Mouse (Mus musculus) embryonic stem cell, embryonic (primary cell): Measurements from ENCODE around the gene Naa35.

Experiments used
- CTCF ChIA-PET, 4 experiments: fragments of 300-600 bp in 2 of 4; fragments of 350-600 bp in 2 of 4; sonication (Branson Sonifier 250); formaldehyde crosslinking; loops; one replicate each; lab custom pipeline; 2022; ENCODE audit warnings: inconsistent platforms in 2 of 4; lab: Charles Lee
- POLR2A ChIA-PET, 4 experiments: fragments of 300-600 bp in 2 of 4; fragments of 350-600 bp in 2 of 4; sonication (Branson Sonifier 250); formaldehyde crosslinking; loops; one replicate each; lab custom pipeline; 2022; ENCODE audit warnings: antibody characterized with exemption in 4 of 4, inconsistent platforms in 1 of 4; lab: Charles Lee

Naa35 gene

DNA sequence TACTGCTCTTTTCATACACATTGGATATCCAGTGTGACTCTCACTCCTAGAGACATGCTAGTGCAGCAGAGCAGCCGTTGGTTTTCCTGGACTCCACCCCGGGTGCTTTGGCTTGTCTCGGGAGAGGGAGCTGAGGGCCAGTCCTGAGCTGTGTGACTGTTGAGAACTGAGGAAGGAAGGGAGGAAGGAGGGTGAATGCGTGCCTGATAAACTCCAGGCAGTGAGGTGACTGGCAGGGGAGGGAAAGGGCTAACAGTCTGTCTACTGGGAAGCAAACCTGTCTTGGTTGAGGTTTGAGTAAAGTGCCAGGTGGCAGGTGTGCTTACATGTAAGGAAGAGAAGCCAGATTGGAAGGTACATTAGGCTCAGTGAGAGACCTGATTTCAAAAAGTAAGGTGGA, 28.8 kb downstream of the Naa35 start:
- ChIA-PET CTCF (no interaction called here), POLR2A (interaction anchor here in 2 of 4 experiments (1.0 to 4.1 kb wide), 3 partner anchors 12 to 42 kb away, joined by 3 to 16 read pairs (median 6); no protein-coding TSS in a partner anchor)

DNA sequence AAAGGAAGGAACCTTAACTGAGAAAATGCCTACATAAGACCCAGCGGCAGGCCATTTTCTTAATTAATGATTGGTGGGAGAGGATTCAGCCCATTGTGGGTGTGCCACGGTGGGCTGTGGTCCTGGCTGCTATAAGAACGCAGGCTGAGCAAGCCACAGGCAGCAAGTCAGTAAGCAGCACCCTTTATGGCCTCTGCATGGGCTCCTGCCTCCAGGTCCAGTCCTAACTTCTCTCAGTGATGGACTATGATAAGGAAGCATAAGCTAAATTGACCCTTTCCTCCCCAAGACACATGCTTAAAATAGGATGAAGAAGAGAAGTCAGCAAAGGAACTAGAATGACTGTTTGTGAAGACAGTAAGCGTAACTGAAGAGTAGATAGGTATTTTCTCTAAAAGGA, 30.1 kb downstream of the Naa35 start:
- CTCF ChIA-PET, result interaction anchor here in 1 of 4 experiments (0.5 kb wide), 1 partner anchor 20 kb away, joined by 4 read pairs; no protein-coding TSS in a partner anchor

DNA sequence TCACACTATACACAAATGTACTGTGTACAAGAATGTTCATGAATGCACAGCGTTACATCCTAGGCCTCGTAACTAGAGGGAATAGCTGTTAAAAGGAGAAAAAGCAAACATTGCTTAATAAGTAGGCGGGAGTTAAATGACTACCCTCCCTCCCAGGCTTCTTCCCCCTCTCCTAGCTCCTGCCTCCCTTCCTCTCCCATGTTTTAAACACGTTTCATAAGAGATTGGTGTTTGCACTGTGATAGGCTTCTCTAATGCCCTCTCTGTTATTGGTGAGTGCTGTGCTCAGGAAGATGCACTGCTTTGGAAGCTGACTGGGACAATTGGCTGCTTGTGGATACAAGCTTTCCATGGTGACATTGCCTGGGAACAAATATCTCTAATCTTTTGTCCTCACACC, 30.5 kb downstream of the Naa35 start:
- POLR2A ChIA-PET, result interaction anchor here in 2 of 4 experiments (0.7 to 2.4 kb wide), 4 partner anchors 19 to 154 kb away, joined by 3 to 6 read pairs (median 4); partner anchors contain the start of gene Isca1 (in 1 of the 2)
- CTCF ChIA-PET, result no interaction called here

More for the DNA sequence above, 30.1 kb downstream of the Naa35 start:
- POLR2A ChIA-PET, result interaction anchor here in 2 of 4 experiments (0.7 to 2.4 kb wide), 2 partner anchors 19 to 154 kb away, joined by 3 to 6 read pairs; partner anchors contain the start of gene Isca1 (in 1 of the 2)

DNA sequence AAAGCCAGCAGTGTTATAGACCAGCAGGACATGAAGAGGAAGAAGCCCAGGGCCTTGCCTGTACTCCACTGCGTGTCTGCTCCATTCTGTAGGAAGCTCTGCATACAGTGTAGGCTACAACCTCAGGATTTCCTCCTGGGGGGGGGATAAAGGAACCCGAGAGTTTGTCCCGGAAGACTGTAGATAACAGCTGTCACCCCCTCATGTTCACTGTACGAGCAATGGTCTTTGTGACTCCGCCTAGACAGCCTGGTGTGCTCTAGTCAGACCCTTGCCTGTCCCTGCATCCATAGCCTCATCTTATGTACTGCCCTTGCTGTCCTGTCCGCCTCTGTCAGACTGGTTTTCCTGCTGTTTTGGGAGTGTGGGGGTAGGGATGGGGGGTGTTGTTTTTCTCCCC, 33.4 kb downstream of the Naa35 start:
- CTCF ChIA-PET, result no interaction called here
- POLR2A ChIA-PET, result interaction anchor here in 1 of 4 experiments (1.7 kb wide), 1 partner anchor 14 kb away, joined by 5 read pairs; no protein-coding TSS in a partner anchor

DNA sequence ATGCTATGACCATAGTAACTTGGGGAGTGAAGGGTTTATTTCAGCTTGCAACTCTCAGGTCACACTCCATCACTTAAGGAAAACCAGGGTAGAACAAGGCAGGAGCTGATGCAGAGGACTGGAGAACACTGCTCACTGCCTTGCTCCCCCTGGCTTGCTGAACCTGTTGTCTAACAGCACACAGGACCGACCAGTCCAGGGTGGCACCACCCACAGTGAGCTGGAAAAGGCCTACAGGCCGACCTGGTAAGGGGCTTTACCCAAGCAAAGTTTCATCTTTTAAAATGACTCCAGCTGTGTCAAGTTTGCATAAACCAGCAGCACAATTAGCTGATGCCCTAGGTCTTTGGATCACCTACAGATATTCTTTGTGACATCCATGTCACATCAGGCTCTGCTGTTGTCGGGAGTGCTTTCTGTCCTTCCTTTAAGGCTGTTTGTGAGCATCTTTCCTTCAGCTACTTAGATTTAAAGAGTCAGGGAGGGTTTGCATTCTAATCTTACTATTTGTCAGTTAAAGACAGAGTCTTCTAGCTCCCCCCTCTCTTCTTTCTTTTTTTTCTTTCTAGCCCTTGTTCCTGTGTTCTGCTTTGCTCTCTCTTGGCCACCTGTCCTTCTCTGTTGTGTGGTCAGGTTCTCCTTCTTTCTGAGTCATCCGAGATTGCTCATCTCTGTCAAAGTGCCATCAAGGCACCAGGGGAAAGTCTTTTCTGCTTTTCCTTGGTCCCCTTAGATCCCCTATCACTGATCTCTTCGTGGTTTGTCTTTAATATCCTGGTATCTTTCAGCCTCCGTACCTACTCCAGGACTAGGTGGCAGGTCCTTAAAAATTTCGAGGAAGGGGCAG, 36.8 kb downstream of the Naa35 start:
- POLR2A ChIA-PET, result interaction anchor here in 3 of 4 experiments (0.6 to 2.5 kb wide), 3 partner anchors 10 to 113 kb away, joined by 3 to 8 read pairs (median 3); no protein-coding TSS in a partner anchor
- CTCF ChIA-PET, result no interaction called here

DNA sequence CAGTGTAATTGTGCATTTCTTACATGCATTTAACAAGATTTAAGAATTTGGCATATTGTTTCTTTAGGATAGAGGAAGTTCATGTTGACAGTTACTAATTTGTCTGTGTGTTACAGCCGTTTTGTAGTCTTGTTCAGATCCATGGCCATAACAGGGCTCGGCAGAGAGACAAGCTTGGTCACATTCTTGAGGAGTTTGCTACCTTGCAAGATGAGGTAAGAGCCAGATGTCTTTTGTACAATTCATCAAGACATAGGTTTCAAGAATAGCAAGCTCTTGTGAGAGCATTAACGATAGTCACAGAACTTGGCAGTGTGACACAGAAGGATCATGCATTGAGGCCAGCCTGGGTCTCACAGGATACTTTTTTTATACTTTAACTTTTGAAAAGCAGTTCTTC, 39.3 kb downstream of the Naa35 start:
- POLR2A ChIA-PET, result interaction anchor here in 1 of 4 experiments (0.6 to 0.9 kb wide), 2 partner anchors 111 to 201 kb away, joined by 3 to 5 read pairs; no protein-coding TSS in a partner anchor
- CTCF ChIA-PET, result no interaction called here

DNA sequence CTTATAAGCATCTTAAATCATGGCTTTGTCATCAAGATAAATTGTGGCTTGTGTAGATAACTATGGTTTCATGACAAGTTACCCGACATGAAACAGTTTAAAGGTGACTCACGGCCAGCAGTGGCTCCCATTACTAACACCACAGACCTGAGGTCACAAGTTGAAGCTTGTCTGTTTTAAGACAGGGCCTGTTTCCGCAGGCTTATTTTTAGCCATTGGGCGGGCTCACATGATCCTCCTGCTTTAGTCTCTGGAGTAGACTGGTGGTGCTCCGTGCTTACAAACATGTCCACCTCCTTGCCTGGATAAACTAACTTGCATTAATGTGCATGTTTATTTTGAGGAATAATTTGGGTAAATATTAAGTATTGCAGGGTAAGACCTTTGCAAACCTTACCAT, 39.8 kb downstream of the Naa35 start:
- POLR2A ChIA-PET, result interaction anchor here in 1 of 4 experiments (0.6 to 0.9 kb wide), 2 partner anchors 110 to 200 kb away, joined by 3 to 5 read pairs; no protein-coding TSS in a partner anchor
- CTCF ChIA-PET, result no interaction called here

DNA sequence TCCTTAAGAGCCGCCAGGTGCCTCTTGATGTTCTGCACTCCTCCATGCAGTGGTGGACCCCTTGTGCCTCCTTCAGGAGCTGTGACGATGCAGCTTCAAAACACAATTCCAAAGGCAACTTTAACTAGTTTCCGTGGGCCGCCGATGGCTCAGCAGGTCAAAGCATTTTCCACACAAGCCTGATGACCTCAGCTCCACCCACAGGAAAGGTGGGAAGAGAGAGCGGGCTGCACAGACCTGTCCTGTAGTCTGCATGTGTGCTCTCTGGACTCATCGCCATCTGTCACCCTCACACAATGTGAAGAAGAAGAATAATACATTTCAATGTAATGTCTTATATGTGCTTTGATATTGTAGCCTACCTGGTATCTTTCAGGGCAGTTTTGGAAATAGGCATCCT, 41.7 kb downstream of the Naa35 start:
- CTCF ChIA-PET, result interaction anchor here in 1 of 4 experiments (0.6 kb wide), 1 partner anchor 271 kb away, joined by 3 read pairs; no protein-coding TSS in a partner anchor
- POLR2A ChIA-PET, result interaction anchor here in 2 of 4 experiments (1.1 to 1.9 kb wide), 4 partner anchors 10 to 143 kb away, joined by 3 to 9 read pairs (median 6); no protein-coding TSS in a partner anchor

DNA sequence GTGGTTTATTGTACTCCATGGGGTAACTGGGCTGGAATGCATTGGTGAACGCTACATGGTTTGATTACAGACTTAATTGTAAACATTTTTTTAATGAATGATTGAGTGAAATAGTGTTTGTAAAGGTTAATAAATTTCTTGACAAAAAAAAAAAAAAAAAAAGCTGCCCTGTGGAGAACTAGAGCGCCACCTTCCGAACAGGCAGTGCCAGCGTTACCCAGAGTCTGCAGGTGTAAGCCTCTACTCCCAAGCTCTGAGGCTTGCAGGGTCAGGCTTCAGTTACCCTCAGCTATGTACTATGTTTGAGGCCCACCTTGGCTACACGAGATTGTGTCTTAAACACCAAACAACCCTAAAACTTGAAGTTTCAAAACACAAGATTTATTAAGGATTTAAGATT, 49.6 kb downstream of the Naa35 start:
- POLR2A ChIA-PET, result interaction anchor here in 3 of 4 experiments (0.6 to 3.7 kb wide), 13 partner anchors 9 to 115 kb away, joined by 3 to 12 read pairs (median 4); no protein-coding TSS in a partner anchor
- CTCF ChIA-PET, result interaction anchor here (0.5 to 1.5 kb wide), 14 partner anchors 20 to 1465 kb away, joined by 3 to 7 read pairs (median 4); partner anchors contain the start of gene Isca1 (in 1 of the 4)

DNA sequence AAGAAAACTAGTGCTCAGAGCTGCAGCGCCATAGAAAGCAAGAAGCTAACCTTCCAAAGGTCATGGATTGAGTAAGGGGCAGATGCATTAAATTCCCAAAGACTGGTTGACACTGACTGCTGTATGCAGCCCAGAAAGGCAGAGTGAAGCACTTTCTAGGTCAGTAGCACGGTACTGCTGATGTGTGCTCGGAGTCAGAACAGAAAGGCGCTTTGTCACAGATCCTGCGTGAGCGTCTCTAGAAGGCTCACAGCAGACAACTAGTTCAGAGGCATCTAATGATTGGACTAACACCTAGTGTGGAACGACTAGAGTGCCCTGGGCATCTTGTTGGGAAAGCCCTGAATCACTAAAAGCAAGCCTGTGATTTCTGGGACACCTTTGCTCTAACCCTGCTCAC, 52.7 kb downstream of the Naa35 start:
- ChIA-PET POLR2A (interaction anchor here in 3 of 4 experiments (0.5 to 1.7 kb wide), 4 partner anchors 19 to 455 kb away, joined by 3 to 11 read pairs (median 4); no protein-coding TSS in a partner anchor), CTCF (no interaction called here)

DNA sequence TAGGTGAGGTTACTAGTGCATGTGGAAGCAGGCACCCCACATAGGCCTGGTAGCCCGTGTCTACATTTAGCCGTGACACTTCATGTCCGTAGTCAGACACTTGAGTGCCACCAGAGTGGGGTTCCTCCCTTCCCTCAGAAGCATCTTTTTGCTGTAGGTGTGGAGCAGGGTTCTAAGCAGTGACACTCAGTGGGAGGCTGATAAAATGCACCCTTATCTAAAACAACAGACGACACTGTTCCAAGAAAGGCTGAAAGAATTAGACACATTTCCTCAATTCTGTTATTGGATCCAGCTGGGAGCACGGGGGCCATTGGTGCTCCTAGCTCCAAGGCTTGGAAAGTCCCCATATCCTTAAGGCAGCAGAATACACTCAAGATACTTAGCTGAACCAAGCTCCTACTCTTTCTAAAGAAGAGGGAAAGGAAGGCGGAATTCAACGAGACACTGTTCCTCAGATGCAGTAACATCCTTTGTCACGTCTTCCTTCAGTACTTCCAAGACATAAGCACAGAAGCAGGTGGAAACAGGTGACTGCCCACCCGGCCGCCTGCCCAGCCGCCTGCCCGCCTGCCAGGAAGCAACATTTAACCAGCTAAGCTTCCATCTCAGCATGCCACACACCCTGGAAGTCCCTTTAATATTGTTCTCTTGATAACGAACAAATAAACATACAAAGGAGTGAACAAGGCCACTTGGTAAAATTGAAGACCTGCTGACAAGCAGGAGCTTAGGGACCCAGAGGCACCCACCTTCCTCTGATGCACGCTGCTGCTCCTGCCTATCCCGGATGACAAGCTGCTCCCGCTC, 54.5 kb downstream of the Naa35 start:
- ChIA-PET POLR2A (interaction anchor here in 3 of 4 experiments (0.8 to 1.3 kb wide), 5 partner anchors 7 to 36 kb away, joined by 3 to 5 read pairs (median 3); partner anchors contain the start of gene Golm1 (in 1 of the 3)), CTCF (interaction anchor here in 1 of 4 experiments (1.0 kb wide), 1 partner anchor 89 kb away, joined by 3 read pairs; no protein-coding TSS in a partner anchor)

DNA sequence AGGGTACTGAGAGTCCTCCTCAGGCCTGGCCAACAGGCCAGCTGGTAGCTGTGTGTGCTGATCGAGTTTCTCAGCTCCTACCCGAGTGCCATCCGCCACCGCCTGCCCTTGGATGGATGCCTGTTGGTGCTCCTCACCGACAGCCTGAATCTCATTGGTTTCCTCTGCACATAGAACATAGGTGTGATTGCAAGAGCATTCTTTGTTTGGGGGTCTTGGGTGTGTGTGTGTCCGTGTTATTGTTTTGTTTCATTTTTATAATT, 55.0 kb downstream of the Naa35 start:
- POLR2A ChIA-PET, result interaction anchor here in 3 of 4 experiments (0.8 to 1.3 kb wide), 5 partner anchors 8 to 35 kb away, joined by 3 to 5 read pairs (median 3); partner anchors contain the start of gene Golm1 (in 1 of the 3)
- CTCF ChIA-PET, result interaction anchor here in 1 of 4 experiments (1.0 kb wide), 1 partner anchor 89 kb away, joined by 3 read pairs; no protein-coding TSS in a partner anchor

DNA sequence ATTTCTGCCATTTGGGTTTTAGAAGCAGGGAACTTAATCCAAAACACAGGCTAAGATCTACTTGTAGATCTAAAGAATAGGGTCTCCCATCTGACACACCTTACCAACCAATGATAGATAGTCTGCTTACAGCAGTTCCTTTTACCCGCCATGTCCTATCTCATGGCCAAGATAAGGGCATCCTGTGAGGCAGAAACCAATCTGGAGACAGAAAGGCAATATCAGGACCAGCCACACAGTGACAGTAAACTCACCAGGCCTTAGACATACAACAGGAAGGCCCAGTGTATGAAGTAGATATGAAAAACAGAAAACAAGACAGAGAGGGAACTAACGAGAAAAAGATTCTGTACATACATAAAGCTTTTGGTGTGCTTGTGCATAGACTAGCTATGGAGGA, 57.8 kb downstream of the Naa35 start:
- POLR2A ChIA-PET, result interaction anchor here in 1 of 4 experiments (0.6 to 5.5 kb wide), 4 partner anchors 11 to 69 kb away, joined by 3 to 63 read pairs (median 6); no protein-coding TSS in a partner anchor
- CTCF ChIA-PET, result interaction anchor here in 1 of 4 experiments (0.7 kb wide), 1 partner anchor 9 kb away, joined by 3 read pairs; no protein-coding TSS in a partner anchor

DNA sequence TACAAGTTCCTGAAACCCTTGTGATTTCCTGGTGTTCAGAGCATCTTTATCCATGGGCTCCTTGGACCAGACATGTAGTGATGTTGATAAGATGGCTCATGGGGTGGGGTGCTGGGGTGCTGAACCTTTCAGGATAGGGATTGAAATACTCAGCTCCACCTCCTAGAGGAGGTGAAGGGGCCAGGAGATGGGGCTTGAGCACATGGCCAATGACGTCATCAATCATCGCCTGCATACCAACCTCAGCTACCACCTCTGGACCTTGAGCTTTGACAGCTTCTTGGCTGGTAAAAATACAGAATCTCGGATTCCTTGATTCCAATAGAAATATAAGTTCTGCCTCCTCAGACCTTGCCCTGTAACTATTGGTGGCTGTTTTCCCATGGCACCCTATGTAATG, 60.4 kb downstream of the Naa35 start:
- CTCF ChIA-PET, result interaction anchor here in 3 of 4 experiments (0.9 to 3.1 kb wide), 4 partner anchors 10 to 83 kb away, joined by 3 to 10 read pairs (median 5); no protein-coding TSS in a partner anchor
- POLR2A ChIA-PET, result interaction anchor here (0.7 to 5.5 kb wide), 30 partner anchors 8 to 124 kb away, joined by 3 to 63 read pairs (median 4); partner anchors contain the start of gene Isca1 (in 4 of the 4)

DNA sequence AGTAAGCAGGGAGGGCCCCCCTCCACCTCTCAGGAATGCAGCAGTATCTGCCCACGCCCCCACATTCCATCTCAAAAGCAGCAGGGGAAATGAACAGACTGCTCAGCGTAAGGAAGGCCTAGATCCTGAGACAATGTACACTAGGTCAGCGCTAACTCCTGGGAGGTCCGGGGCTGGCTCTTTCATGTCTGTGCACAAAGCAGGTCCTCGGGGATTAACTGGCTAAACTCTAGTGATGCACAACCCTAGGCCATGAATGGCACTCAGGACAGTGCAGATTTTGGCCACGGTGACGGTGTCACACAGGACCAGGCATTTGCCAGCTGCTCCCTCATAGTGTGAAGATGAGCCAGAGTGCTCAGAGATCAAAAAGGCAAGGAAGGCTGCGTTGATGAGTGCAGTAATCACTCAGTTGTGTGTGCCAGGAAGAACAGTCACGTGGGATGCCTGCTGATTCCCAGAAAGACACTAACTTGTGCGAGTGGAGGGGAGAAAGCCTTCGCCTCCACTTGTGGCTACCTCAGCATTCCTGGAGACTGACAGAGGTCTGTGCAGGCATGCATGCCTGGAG, 61.7 kb downstream of the Naa35 start:
- CTCF ChIA-PET, result interaction anchor here (0.9 to 3.1 kb wide), 5 partner anchors 8 to 335 kb away, joined by 3 to 10 read pairs (median 4); no protein-coding TSS in a partner anchor
- POLR2A ChIA-PET, result interaction anchor here (0.8 to 5.5 kb wide), 29 partner anchors 9 to 123 kb away, joined by 3 to 63 read pairs (median 5); partner anchors contain the start of gene Isca1 (in 3 of the 4)

DNA sequence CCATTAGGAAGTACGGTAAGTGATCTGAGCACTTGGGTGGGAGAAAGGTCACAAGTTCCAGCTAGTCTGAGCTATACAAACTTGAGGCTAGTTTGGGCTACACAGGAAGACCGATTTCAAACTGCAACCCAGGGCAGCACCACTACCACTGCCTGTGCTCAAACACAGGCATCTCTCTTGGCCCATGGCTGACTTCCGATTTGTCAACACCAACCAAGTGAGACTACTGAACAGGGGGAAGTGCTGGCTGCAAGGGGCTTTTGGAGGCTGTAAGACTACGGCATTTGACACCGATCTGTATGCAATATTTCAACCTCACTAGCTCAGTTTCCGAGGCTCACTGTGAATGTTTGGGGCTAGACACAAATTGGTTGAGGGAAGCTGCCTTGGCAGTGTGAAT, 62.4 kb downstream of the Naa35 start:
- ChIA-PET POLR2A (interaction anchor here (1.0 to 5.5 kb wide), 19 partner anchors 8 to 123 kb away, joined by 3 to 63 read pairs (median 9); partner anchors contain the start of gene Isca1 (in 2 of the 4)), CTCF (interaction anchor here in 2 of 4 experiments (1.1 to 3.1 kb wide), 2 partner anchors 81 to 336 kb away, joined by 4 to 10 read pairs; no protein-coding TSS in a partner anchor)

DNA sequence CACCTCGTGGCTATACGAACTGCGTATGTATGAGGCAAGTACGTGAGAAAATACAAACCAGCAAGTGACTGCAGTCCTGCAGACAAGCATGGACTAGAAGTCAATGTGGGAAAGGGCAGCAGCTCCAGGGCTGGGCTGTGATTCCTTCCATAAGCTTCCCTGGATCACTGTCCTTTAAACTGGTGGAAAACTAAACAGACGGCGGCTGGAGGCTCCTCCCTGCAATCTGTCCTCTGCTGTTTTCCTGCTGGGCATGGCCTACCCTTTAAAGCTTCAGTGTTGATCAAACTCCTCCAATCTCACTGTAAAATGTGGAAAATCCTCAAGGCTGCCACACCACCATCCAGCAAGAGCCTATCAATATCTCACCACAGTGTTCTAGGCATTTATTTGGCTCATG, 63.5 kb downstream of the Naa35 start:
- ChIA-PET CTCF (no interaction called here), POLR2A (interaction anchor here in 3 of 4 experiments (0.6 to 3.9 kb wide), 12 partner anchors 8 to 59 kb away, joined by 3 to 39 read pairs (median 3); no protein-coding TSS in a partner anchor)
